10 mouse cellular contexts compared by ENCODE assay signal in genomic region chr2:18037491-18037890, GRCm38 (mm10). TPM values are rescaled to one million over a fixed set of nuclear protein-coding genes. Genes with fewer than 3 reads are reported as not detected.
DNase-seq lines count a peak whose midpoint lies in the region; ATAC-seq and TF ChIP-seq lines count a peak whose summit lies in the region.
"Had no signal": no experiment of that assay in that cellular context is flagged by ENCODE, and none has a peak within 500 bp of the region (broad histone marks: within the 10 kb centered on the region; RNA-seq: fewer than 3 reads in every experiment).

Gene A930004D18Rik (minus strand): TSS chr2:18037737.

- WGBS in intestine, embryonic 14.5 days = 74% methylated on average over 2 of the region's 2 CpGs
- 68% methylated on average over 2 of the region's 2 CpGs for WGBS in intestine, embryonic 16.5 days
- WGBS in stomach, embryonic 15.5 days = 73% methylated on average over 2 of the region's 2 CpGs
- 80% methylated on average over 2 of the region's 2 CpGs for WGBS in stomach, postnatal 0 days
- 60% methylated on average over 2 of the region's 2 CpGs for WGBS in limb, embryonic 10.5 days

- no peaks in the 10 kb centered on the region for H3K27me3 ChIP-seq in intestine, embryonic 14.5 days (replicated peaks; ENCODE audit: control insufficient read depth, insufficient read depth, low read length)
- no peaks in the 10 kb centered on the region for H3K27me3 ChIP-seq in intestine, embryonic 16.5 days (replicated peaks; ENCODE audit: control insufficient read depth, insufficient read depth, low read length)
- H3K27me3 ChIP-seq in stomach, embryonic 15.5 days (replicated peaks) = no peaks in the 10 kb centered on the region
- H3K27me3 ChIP-seq in stomach, postnatal 0 days (ENCODE audit: control insufficient read depth, insufficient read depth, low read length) = no peaks in the 10 kb centered on the region
- no peaks in the 10 kb centered on the region for H3K27me3 ChIP-seq in limb, embryonic 10.5 days (ENCODE audit: low read depth, poor library complexity, severe bottlenecking)

- TF ChIP-seq CTCF in stomach, postnatal 0 days (IDR thresholded peaks at IDR 0.05; ENCODE audit: low read depth) = no peak

- peak; percentile 47 for DNase-seq in intestine, embryonic 14.5 days (ENCODE audit: low spot score)
- DNase-seq in stomach, postnatal 0 days (ENCODE audit: low spot score) = no peak
- no peak for DNase-seq in limb, embryonic 10.5 days (ENCODE audit: low spot score)
- no peak for DNase-seq in B cell, adult 2 months
- no peak for DNase-seq in ovary, postnatal 14 days (ENCODE audit: low spot score)
- no peak for DNase-seq in kidney, postnatal 10 days
- DNase-seq: cerebellum, adult 9-11 months had no signal

- no peak for TF ChIP-seq EP300 in stomach, postnatal 0 days (optimal IDR thresholded peaks at IDR 0.05)

- no peak within 1 kb of the TSS for H3K9ac ChIP-seq in intestine, embryonic 14.5 days (ENCODE audit: low read length)
- no peak within 1 kb of the TSS for H3K9ac ChIP-seq in intestine, embryonic 16.5 days (ENCODE audit: low read depth, low read length)
- H3K9ac ChIP-seq in stomach, embryonic 15.5 days = no peak within 1 kb of the TSS
- no peak within 1 kb of the TSS for H3K9ac ChIP-seq in stomach, postnatal 0 days (ENCODE audit: low read length)

- H3K4me1 ChIP-seq in intestine, embryonic 14.5 days (replicated peaks; ENCODE audit: control insufficient read depth, insufficient read depth, low read length) = peaks cover 33% of the 10 kb centered on the region
- H3K4me1 ChIP-seq in intestine, embryonic 16.5 days (ENCODE audit: control insufficient read depth, insufficient read depth, low read length) = peaks cover 26% of the 10 kb centered on the region
- peaks cover 25% of the 10 kb centered on the region for H3K4me1 ChIP-seq in stomach, embryonic 15.5 days
- no peaks in the 10 kb centered on the region for H3K4me1 ChIP-seq in stomach, postnatal 0 days (replicated peaks; ENCODE audit: control insufficient read depth, insufficient read depth)
- peaks cover 75% of the 10 kb centered on the region for H3K4me1 ChIP-seq in limb, embryonic 10.5 days

- ATAC-seq in intestine, embryonic 14.5 days (replicated peaks; ENCODE audit: low FRiP score, low TSS enrichment, low read depth) = no peak
- no peak for ATAC-seq in intestine, embryonic 16.5 days
- ATAC-seq in stomach, embryonic 15.5 days (ENCODE audit: insufficient read depth, low FRiP score, low read depth) = no peak
- no peak for ATAC-seq in stomach, postnatal 0 days (ENCODE audit: low FRiP score, low TSS enrichment)

- no peaks in the 10 kb centered on the region for H3K9me3 ChIP-seq in intestine, embryonic 14.5 days (ENCODE audit: control insufficient read depth, low read length)
- no peaks in the 10 kb centered on the region for H3K9me3 ChIP-seq in intestine, embryonic 16.5 days (ENCODE audit: control insufficient read depth, low read length)
- no peaks in the 10 kb centered on the region for H3K9me3 ChIP-seq in stomach, embryonic 15.5 days
- no peaks in the 10 kb centered on the region for H3K9me3 ChIP-seq in stomach, postnatal 0 days (ENCODE audit: control insufficient read depth, low read length)
- no peaks in the 10 kb centered on the region for H3K9me3 ChIP-seq in limb, embryonic 10.5 days (replicated peaks)

- no peak within 1 kb of the TSS for H3K27ac ChIP-seq in intestine, embryonic 14.5 days (ENCODE audit: low read depth)
- H3K27ac ChIP-seq in intestine, embryonic 16.5 days (ENCODE audit: low read length) = no peak within 1 kb of the TSS
- no peak within 1 kb of the TSS for H3K27ac ChIP-seq in stomach, embryonic 15.5 days
- H3K27ac ChIP-seq in stomach, postnatal 0 days (replicated peaks) = no peak within 1 kb of the TSS
- H3K27ac ChIP-seq in limb, embryonic 10.5 days = peak within 1 kb of the TSS; percentile 96; the same call in 1 of the 2 replicates

- no peak within 1 kb of the TSS for H3K4me3 ChIP-seq in intestine, embryonic 14.5 days (ENCODE audit: low read depth, low read length)
- H3K4me3 ChIP-seq in intestine, embryonic 16.5 days (ENCODE audit: low read length) = no peak within 1 kb of the TSS
- no peak within 1 kb of the TSS for H3K4me3 ChIP-seq in stomach, embryonic 15.5 days (replicated peaks)
- H3K4me3 ChIP-seq in stomach, postnatal 0 days (ENCODE audit: low read depth, low read length) = no peak within 1 kb of the TSS
- no peak within 1 kb of the TSS for H3K4me3 ChIP-seq in limb, embryonic 10.5 days
- H3K4me3 ChIP-seq: erythroblast, embryonic 14.5 days had no signal

- H3K4me2 ChIP-seq in intestine, embryonic 14.5 days (ENCODE audit: low read length) = no peak within 1 kb of the TSS
- no peak within 1 kb of the TSS for H3K4me2 ChIP-seq in intestine, embryonic 16.5 days (ENCODE audit: low read depth, low read length)
- H3K4me2 ChIP-seq in stomach, embryonic 15.5 days = no peak within 1 kb of the TSS
- H3K4me2 ChIP-seq in stomach, postnatal 0 days (replicated peaks; ENCODE audit: low read depth) = no peak within 1 kb of the TSS

- no peaks in the 10 kb centered on the region for H3K36me3 ChIP-seq in intestine, embryonic 14.5 days (ENCODE audit: control insufficient read depth, insufficient read depth, low read length)
- H3K36me3 ChIP-seq in intestine, embryonic 16.5 days (ENCODE audit: control insufficient read depth, insufficient read depth, low read length) = no peaks in the 10 kb centered on the region
- no peaks in the 10 kb centered on the region for H3K36me3 ChIP-seq in stomach, embryonic 15.5 days
- no peaks in the 10 kb centered on the region for H3K36me3 ChIP-seq in stomach, postnatal 0 days (ENCODE audit: control insufficient read depth, insufficient read depth, low read length)
- H3K36me3 ChIP-seq in limb, embryonic 10.5 days = no peaks in the 10 kb centered on the region

RNA-seq across cellular contexts. Expression of gene A930004D18Rik, which starts in this region (rescaled TPM):
- 11.5 and 13.3 TPM in 2 replicates for polyA plus RNA-seq in intestine, embryonic 14.5 days (2014; fragmentation: Nextera tagmentation; extraction: Ambion mirVana)
- 9.8 and 11.5 TPM in 2 replicates for polyA plus RNA-seq in intestine, embryonic 16.5 days (2015; fragmentation: Nextera tagmentation; extraction: Ambion mirVana)
- polyA plus RNA-seq in stomach, embryonic 15.5 days (2015; fragmentation: Nextera tagmentation; extraction: Ambion mirVana) = 11.3 and 12.7 TPM in 2 replicates
- polyA plus RNA-seq in stomach, postnatal 0 days (2015; fragmentation: Nextera tagmentation; extraction: Ambion mirVana) = 7.5 and 9.4 TPM in 2 replicates
- 11.5 and 11.6 TPM in 2 replicates for polyA plus RNA-seq in limb, embryonic 10.5 days (2016; fragmentation: Nextera tagmentation; extraction: Ambion mirVana)
- polyA plus RNA-seq: erythroblast, embryonic 14.5 days had no signal
